Mouse (Mus musculus) heart, adult 9 months (tissue): ENCODE results near the gene Sesn2.

Experiments used
- DNase-seq, 2 experiments: peaks; one replicate each; pipeline ENCODE4 v3.0.0; 2022; ENCODE audit warnings: low spot score in 2 of 2

The Sesn2 gene

DNA sequence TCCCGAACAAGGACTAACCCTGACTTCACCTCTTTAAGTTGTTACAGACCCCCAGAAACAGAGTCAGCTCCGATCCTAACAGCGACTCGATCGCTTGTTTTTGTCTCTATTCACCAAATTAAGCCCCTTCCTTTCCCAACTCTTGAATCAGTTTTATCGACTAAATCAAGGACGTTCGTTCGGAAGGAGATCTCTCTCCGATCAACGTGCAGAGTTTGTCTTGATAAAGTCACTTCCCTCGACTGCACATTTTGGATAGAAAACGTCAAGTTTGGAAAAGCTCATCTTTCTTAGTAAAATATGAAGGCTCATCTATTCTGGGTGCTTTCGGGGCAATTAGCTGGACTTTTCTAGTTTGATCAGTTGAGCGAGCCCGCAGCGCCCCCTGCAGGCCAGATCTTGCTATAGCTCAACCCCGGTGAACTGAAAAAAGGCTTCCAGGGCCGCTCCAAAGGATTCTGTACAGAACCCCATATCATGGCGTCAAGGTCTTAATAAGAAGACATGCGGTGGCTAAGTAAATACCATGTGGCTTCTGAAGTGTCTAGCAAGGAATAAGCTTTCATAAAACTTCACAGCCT is 4.3 kb upstream of the Sesn2 start:
- peak; percentile 69 to 84 for DNase-seq

DNA sequence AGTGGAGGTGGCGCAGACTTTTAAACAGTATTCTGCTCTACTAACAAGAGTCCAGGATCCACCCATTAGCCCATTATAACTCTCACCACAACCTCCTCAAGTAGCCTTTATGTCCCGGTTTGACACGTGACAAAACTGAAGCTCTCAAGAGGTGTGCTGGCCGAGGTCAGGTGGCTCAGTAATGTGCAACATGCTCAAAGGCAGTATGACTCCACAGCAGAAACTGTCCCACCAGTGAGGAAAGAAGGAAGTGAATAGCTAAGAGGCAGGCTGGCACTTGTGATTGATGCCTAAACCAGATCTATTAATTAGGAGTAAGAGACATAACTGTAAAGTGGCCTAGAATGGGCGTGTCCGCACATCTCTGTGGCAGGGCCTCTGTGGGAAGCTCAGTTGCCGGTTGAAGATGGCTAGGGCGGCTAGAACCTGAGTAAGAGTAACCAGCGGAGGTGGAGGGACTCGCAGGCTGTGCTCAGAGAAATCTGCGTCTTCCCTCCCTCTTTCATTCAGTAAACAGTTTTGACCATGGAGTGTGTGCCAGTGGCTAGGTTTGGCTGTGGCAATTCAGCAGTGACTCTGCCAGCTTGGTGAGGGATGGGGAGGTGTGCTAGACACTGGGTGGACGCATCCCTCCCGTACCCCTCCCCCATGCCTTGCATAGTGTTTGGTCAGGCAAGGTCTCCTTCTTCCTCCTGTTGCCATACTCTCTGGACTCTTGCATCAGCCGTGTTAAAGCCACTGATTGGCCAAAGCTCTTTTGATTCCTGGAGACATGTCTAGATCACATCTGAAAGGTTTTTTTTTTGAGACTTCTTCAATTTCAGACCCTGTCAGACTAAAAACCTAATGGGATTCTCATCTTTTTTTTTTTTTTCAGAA is 3.3 kb upstream of the Sesn2 start:
- no peak for DNase-seq

DNA sequence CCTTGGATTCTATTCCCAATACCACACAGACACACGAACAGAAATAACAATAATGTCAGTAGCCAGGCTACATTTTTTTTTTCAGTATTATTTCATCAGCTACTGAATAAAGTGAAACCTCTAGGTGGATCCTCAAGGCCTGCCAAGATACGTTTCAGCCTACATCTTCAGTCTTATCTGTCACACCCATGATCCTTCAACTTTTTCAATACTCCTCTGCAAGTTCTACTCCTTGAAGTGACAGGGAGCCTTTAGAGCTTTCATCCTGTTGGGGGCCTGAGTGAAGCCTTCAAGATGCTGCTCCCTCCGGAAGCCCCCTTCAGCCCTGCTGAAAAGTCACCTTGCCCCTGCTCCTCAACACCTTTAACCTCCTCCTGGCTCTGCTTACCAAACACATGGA is 1.8 kb upstream of the Sesn2 start:
- no peak for DNase-seq

DNA sequence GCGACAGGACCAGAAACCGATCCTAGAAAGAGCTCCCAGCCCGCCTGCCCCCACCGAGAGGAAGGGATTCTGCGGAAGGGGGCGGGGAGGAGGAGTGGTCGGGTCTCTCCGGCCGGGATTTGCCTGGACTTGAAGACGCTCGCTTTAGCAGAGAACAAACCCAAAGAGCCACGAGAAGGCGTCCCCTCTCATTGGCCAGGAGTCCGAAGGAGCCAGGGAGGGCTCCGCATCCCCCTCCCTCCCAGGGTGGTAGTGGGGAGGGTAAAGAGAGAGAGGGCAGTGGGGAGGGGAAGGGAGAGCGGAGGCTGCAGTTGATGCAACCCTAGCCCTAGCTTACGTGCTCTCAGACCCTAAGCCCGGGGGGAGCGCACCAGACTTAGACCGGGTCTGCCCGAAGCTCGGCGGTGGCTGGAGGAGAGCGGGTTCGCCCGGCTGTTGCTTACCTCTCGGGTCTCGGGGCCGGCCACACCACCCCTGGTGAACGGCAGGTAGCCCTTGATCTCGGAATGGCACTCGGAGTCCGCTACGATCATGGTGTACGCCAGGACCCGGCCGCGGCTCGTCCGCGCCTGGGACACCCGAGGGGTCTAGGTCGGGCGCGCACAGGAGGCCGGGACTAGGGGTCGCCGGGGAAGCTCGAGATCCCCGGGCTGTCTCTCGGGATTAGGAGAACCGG is 542 bp downstream of the Sesn2 start:
- peak; percentile 64 to 74 for DNase-seq

DNA sequence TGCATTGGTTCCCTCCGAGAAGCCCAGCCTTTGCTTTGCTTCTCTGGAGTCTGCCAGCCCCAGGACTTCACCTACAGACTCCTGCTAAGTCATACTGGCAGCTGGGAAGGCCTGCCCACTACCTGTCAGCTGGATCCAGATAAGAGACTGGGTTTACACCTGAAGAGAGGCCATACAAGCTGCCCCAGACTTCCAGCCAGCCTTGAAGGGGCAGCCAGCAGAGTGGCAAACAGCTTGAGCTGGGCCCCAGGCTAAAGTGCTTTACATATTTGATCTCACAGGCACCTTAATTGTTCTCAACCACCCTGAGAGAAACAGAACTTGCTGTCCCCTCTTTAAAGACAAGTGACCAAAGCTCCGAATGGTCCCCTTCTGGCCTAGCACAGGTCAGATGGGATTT is 3.1 kb downstream of the Sesn2 start:
- DNase-seq: no peak

DNA sequence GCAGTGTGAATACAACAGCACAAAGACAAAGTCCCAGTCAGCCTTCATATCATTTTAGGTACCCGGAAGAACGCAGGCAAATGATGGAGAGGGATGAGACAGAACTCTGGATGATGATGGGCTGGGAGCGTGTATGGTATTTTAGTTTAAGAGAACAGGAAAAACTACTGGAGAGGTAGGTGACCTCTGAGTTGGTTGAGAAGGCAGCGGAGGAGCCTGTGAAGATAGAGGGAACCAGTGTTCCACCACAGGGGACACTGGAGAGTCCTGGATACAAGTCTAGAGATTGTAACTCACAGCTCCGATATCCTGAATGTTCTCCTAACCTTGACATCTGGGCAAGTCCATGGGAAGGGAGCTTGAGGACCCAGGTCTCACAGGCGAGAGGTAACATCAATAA is 4.1 kb downstream of the Sesn2 start:
- DNase-seq: no peak

DNA sequence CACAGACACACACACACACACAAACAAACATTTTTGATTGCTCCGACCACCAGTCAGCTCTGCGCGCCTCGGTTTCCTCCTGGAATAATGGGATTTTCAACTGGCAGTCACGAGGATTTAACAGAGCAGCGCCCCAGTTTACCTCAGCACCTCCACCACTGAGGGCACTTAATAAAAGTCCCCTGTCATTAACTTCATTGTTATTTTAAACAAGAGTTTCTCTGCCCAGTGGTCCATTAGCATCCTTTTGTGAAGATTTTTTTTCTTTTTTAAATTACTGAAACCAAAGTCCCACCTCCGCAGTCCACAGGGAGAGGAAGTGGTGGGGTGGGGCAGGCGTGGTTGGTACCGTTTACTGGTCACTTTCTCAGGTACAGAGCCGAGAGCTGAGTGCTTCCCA is 4.5 kb downstream of the Sesn2 start:
- no peak for DNase-seq

DNA sequence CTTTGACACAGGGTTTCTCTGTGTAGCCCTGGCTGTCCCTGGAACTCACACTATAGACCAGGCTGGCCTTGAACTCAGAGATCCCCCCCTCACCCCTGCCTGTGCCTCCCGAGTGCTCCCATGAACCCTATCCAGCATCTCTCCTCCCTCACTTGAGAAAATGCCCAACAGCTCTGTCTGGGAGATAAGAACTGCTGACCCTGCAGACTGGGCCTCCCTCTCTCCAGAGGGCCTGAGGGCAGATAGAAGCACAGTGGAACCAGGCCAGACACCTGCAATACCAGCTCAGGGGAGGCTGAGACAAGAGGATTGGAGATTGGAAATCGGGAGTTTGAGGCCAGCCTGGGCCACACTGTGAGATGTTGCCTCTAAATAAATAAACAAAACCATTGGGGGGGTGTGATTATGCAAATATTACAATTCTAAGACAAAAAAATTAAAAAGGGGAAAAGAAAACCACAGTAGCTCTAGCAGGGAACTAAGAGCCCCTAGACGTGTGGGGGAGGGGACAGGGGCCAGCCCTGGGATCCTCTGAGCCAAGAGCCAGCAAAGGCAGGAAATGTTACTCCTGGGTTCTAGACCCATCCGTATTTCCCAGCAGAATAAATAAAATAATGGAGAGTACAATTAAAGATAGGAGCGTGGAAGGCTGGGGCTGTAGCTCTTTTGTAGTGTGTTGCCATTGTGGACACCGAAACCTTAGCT is 5.1 kb downstream of the Sesn2 start:
- DNase-seq: no peak

DNA sequence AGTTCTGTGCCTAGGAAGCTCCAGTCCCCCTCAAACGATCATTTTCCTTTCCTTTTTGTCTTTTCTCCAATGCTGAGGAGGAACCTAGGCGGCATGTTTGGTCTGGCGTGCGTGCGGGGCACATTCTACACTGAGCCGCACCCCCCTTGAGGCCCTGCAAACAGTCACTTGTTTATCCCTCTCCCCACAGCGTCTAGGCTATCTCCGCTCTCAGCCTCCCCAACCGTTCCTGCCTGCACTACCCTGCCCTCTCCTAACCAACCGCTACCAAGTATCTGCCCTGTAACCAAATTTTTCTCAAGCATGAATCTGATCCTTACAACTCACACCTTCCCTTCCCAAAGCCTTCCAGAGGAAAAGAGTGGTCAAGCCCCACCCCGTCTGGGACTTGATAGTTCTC is 7.0 kb downstream of the Sesn2 start:
- no peak for DNase-seq

DNA sequence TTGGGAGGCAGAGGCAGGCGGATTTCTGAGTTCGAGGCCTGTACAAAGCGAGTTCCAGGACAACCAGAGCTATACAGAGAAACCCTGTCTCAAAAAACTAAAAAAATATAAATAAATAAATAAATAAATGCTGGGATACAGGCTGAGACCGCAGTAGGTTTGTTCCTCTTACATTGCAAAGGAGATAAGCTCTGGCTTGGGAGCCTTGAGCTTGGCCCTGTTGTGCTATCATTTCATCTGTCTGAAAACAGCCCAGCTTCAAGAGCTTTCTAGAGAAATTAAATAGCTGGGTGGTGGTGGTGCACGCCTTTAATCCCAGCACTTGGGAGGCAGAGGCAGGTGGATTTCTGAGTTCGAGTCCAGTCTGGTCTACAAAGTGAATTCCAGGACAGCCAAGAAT is 8.7 kb downstream of the Sesn2 start:
- DNase-seq: no peak

DNA sequence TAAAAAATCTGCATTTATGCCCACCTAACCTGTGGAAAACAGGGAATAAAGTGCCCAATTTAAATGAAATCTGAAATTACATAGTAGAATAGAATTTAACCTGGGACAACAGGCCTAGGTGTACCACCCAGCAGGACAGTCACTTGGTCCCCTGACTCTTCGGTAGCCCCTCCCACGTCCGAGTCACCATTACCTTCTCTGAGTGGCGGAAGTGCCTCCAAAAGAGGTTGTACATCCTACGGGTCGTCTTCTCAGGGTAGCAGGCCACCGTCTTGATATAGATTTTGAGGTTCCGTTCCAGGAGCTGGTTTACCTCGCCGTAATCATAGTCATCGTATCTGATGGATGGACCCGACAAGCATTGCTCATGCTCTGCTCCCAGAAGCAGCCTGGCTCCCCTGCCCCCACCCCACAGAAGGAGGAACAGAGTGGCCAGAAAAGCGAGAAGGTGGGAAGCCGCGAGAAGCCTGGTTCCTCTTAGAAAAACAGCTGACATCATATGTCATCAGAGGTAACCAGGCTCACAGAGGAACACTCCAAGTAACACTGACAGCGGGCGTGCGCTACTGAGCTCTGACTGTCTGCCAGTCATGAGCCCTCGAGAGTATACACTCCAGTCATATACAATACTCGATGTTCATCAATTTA is 15.9 kb downstream of the Sesn2 start:
- no peak for DNase-seq

DNA sequence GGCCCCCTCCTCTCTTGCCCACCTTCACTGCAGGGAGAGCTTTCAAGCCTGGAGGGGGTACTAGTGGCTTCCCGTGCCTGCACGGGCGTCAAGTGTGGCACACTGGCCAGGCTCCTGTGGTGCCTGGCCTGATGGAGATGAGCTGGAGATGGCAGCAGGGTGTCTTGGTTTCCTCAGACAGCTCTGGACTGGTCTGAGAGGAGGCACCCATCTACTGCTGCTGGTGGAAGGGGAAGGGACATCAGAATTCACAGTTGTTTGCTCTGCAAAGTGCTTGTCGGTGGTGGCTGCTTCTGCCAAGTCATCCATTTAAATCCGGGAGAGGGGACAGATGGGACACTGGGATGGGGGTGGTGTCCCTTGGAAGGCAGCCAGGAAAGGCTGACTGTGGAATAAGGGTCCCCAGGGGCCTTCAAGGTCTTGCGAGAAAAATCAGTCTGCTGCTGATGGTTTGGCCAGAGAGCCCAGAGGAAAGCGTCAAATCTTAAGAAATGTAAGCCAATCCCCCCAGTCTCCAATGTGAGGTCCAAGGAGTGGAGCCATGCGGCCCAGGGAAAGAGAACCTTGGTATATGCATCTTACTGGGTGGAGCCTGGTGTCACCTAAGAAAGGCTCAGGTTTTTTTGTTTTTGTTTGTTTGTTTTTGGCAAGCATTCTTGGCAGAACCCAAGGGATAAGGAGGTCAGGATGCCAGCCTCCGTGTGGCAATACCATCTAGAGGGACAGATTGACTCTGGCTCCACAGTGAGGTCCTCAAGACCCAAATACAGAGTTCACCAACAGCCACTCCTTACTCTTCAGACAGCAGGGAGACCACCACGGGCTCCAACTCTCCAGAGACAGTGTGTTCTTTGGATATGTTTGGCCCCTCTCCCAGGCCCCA is 17.9 kb downstream of the Sesn2 start:
- DNase-seq: peak; percentile 40 to 51

DNA sequence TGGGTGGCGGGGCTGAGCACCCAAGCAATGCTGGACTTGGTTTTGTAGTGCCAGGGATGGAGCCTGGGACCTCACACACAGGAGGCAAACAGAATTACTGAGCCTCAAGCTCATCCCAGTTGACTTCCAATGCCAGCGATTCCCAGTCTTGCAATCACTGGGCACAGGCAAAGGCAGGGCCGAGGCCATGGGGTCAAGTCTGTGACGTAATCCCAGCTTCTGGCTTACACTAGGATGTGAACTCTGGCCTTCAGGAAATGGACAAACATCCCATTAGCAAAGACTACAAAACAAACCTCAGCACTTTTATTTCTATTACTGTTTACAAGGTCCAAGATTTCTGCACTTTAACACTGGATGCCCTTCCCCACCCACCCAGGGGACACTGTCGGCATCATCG is 18.6 kb downstream of the Sesn2 start:
- peak; percentile 16 to 23 for DNase-seq

DNA sequence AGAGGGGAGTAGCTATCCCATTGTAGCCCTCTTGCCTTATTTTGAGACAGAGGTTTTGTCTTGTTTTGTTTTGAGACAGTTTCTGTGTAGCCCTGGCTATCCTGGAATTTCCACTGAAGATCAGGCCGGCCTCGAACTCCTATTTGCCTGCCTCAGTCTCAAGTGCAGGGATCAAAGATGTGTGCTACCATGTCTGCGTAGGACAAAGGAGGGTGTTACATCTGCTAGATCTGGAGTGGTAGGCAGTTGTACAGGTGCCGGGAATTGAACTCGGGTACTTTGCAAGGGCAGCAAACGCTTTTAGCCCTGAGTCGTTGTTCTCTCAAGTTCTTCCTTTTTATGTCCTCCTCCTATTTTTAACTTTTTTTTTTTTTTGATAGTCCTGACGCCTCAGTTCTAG is 19.2 kb downstream of the Sesn2 start:
- DNase-seq: no peak

DNA sequence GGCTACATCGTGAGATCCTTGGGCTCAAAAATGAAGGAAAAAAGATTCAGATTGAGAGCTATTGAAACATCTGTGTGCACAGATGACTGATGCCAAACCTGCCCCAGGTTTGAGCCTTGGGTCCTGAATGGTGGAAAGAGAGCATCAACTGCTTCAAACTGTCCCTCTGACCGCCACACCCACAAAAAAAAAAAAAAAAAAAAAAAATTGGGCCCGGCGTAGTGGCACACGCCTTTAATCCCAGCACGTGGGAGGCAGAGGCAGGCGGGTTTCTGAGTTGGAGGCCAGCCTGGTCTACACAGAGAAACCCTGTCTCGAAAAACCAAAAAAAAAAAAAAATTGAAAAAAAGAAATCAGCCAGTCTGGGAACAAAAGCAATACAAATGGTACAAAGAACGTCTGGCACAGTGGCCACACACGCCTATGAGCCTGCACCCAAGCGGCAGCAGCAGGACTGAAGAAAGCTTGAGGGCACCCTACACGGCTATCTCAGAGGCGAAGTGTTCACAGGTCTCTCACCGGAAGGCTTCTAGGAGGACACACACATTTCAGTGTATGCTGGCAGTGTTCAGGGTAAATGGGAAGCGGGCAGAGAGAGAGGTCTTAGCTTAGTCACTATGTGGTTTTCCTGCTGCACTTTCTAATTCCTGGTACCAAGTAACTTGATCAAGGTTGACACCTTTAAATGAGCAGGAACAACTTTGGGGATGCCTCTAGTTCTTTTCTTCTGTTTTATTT is 19.9 kb downstream of the Sesn2 start:
- DNase-seq: no peak

DNA sequence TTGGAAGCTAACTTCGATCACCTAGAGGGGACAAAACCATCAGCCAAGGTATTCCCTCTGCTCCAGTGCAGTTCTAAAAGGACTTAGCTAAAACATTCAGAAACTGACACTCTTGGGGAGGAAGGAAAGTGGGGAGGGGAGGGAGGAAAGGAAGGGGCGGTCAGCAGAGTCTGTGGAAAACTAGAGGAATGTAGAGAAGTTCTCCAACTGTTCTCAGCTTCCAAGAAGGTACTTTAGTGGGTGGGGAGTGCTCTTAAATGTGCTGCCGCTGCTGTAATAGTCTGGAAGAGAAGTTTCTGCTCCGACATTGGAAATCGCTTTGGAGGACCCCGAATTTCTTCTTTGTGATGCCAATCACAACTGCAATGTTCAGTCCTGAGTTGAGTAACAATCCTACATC is 21.3 kb downstream of the Sesn2 start:
- no peak for DNase-seq

DNA sequence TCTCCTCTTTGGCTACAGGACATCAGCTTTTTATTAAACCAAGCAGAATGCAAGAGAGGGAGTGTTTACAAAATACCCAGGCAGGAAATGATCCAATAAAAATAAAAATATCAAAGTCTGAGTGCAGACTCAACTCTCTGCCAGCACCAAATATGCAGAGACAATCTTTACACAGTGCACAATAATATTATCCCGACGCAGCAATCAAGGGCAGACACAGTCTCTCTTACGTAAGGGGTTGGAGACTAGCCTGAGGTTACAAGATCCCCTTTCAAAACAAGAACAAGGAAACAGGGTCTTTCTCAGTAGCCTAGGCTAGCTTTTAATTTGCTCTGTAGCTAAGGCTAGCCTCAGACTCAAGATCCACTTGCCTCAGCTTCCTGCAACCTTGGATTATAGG is 21.8 kb downstream of the Sesn2 start:
- no peak for DNase-seq

DNA sequence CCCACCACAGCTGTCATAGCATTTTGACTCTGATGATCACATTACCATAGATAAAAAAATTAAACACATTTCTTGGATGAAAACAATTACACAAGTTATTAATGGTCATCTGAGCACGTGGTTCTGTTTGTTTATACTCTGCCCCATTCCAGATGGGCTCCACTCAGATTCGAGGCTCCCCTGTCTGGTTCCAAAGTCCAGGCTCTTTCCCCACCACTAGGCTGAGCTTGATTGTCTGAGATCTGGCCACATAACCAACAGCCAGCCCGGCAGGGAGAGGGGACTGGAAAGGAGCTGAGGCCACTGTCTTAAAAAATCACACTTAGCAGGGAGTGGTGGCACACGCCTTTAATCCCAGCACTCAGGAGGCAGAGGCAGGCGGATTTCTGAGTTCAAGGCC is 25.5 kb downstream of the Sesn2 start:
- DNase-seq: no peak

DNA sequence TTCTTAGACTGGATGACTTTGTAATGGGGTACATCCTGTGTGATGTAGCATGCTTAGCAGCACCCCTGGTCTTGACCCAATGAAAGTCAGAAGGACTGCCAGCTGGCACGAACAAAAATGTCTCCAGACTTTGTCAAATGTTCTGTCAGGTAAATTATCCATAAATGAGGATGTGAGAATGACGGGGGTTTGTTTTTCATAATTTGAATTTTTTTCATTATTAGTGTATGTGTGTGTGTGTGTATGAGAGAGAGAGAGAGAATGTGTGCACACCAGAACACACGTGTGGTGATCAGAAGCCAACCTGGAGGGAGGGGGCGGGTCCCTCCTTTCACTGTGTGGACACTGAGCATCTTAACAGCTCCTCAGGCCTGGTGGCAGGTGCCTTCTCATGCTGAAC is 26.1 kb downstream of the Sesn2 start:
- no peak for DNase-seq

DNA sequence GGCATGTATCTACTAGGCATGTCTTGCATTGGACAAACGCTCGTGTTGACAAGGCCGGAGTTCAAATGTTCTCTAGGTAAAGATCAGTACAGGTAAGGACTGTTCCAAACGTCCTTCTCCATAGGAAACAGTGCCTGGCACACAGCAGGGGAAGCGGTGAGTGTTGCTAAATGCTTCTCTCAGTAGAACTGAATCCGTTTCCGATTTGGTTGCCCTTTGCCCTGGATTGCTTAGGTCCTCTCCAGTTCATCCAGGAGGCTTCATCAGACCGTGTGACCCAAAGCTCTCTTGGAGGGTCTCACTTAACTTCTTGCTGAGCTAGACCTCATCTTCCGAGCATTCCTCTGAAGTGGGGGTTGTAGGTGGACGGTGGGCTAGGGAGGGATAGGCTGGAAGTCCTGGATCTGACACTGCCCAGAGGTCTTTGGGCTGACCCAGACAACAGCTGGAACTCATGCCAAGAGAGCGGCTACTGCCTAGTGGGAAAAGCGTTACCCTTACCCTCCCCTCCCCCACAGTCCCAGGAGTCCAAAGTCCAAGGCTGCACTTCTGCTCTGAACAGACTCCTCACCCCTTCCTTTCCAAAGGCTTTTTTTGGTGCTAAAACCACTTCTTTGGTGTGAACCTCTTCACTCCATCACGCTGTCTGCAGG is 27.2 kb downstream of the Sesn2 start:
- DNase-seq: no peak
